Mouse (Mus musculus): ENCODE measurements around the gene Pigg. TPM values are rescaled to one million over a fixed set of nuclear protein-coding genes. Genes with fewer than 3 reads are reported as not detected.
"Not testable (repeated sequence)": the region's sequence is repeated elsewhere in the genome, so short reads cannot be mapped to it uniquely, and the experiment has no call there.

The Pigg gene
- 1 to 10 TPM; 3.2 to 4.5 TPM for total RNA-seq (2021)
- long read RNA-seq, experiment 1, full-length matches to known transcripts = 3 of 6 reads
- long read RNA-seq, experiment 1, partial matches to known transcripts = 2 of 6 reads
- long read RNA-seq, experiment 1, other reads (novel, unspliced or antisense) = 1 of 6 reads
- long read RNA-seq, experiment 2, full-length matches to known transcripts = 1 of 4 reads
- long read RNA-seq, experiment 2, partial matches to known transcripts = 0 of 4 reads
- long read RNA-seq, experiment 2, other reads (novel, unspliced or antisense) = 3 of 4 reads

DNA sequence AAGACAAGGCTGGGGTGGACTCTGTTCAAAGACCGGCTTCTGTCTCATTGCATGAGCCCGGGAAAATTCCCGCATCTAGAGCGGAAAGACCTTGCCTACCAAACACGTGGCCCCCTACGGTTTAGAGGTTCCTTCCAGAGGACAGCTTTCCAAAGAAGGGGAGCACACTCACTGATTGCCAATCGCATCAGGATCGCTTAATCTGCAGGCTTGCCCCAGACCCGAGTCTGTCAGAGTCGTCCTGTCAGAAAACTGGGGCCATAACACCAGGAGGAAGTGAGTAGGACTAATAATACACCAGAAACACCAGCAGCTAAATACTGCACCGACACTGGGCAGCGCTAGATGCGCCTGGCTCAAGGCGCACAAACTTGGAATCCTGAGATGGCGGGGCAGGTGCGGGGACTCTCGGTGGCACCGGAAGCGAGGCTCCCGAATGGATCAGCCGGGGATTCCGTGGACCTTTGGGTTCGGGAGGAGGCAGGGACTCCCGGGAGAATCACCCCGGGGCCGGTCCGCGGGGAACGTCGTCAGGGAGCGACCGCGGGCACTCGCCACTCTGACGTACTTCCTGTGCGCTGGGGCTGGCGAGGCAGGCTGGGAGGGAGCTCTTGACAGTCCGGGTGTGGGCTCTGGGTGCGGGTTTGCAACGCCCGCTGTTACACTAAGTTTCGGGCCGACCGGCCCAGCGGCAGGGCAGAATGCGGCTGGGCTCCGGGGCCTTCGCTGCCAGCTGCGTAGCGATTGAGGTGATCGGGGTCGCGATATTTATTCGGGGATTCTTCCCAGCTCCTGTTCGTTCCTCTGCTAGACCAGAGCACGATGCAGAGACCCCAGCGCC lies at the start of gene Pigg:
Pigg (plus strand) TSS at position 386 of the 841 bp plus-strand sequence.
- peak; percentile 92 for DNase-seq

DNA sequence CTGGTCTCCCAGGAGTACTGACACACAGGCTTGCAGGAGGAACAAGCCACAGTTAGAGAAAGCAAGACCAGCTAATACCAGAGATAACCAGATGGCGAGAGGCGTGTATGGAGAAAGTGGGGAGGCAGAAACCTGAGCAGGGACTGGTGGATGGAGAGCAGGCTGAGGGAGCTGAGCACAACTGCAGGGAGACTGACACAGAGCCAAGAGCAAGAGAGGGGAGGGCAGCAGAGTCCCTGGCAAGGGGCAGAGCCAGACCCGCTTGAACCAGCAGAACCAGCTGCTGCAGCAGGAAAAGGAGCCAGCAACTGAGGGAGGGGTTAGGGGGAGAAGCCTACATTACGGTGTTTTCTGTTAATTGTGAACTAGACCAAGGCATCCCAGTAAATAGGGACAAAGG lies 49.7 kb upstream of the Pigg start:
- peak; percentile 9 for DNase-seq

DNA sequence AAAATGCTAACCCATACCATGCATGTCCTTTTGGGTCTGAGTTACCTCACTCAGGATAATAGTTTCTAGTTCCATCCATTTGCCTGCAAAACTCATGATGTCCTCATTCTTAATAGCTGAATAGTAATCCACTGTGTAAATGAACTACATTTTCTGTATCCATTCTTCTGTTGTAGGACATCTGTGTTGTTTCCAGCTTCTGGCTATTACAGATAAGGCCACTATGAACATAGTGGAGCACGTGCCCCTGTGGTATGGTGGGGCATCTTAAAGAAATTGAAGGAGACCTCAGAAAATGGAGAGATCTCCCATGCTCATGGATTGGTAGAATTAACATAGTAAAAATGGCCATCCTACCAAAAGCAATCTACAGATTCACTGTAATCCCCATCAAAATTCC lies 48.6 kb upstream of the Pigg start:
- DNase-seq = not testable (repeated sequence)

DNA sequence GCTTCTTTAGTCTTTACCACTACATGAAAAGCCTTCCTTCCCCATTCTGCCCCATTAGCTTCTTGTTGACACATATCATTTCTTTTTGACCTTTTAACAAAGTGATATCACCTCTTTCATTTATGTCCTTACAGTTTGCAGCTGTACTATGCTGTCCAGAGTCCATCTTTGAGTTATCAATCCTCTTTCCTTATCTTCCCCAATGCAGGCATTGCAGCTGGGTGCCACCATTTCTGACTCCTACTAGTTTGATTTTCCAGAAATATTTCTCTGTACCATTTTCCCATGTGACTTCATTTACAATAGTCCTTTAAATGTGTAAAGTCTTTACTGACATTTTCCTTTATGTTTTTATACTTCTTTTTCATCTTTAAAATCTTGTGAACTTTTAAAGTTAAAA lies 45.4 kb upstream of the Pigg start:
- no peak for DNase-seq

DNA sequence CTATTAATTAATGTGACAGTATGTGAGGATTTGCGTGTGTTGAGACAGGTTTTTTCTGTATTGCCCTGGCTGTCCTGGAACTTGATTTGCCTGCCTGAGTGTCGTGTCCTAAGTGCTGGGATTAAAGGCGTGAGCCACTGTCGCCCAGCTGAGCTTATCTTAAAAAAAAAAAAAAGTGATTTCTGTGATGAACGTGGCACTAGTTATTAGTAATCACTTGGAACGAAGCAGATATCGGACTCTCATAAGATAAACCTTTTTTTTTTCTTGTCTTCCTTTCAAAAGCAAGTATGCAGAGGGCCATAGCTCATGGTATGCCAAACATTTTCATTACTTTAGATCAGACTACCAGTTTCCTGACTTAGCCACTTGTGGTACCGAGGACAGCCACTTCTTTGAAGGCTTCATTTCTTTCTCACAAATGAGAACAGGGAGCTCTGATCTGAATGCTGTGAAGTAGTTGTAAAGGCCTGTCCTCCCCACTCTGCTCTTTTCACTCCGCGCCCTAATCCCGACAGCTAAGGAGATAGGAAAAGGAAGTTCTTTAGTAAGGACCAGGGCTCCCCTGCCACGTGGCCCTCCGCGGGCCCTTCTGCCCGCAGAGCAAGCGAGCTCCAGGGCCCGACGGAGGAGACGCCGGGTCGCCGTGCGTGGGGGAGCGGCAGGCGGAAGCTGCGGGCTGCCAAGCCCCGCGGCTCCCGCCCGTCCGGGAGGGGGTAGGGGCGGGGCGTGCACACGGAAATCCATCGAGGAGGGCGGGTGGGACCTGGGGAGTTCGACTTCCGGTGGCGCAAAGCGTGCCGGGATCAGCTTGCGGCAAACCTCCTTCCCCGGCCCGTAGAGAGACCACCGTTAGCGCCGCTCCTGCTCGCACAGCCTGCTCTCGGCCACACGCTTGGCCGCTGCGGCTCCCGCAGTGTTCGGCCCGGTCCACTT lies 44.0 kb upstream of the Pigg start, which contains the start of gene Dr1:
Dr1 (plus strand) TSS at position 771 of the 936 bp plus-strand sequence.
- peak; percentile 85 for DNase-seq

DNA sequence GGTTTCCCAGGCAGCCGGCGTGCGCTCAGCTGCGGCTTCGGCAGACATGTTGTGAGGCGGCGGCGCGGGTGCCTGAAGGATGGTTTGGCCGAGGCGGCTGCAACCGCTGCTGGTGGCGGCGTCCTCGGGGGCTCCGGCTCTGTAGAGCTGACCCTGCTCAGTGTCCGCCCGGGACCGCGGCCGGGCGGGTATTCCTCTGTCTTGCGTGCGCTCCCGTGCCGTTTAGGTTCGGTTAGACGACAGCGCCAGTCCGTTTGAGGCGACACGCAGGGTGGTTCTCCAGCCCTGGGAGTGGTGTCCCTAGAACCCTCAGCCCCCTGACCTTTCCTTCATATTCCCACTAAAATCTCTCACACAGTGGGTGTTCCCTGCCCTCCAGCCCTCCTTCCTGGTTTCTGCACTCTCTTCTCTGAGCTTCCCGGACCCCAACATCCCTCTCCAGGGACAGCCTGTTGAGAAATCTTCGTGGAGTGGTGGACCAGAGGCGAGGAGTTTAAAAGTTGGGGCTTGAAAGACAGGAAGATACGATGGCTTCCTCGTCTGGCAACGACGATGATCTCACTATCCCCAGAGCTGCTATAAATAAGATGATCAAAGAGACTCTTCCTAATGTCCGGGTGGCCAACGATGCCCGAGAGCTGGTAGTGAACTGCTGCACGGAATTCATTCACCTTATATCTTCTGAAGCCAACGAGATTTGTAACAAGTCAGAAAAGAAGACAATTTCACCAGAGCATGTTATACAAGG lies 43.2 kb upstream of the Pigg start:
- no peak for DNase-seq

DNA sequence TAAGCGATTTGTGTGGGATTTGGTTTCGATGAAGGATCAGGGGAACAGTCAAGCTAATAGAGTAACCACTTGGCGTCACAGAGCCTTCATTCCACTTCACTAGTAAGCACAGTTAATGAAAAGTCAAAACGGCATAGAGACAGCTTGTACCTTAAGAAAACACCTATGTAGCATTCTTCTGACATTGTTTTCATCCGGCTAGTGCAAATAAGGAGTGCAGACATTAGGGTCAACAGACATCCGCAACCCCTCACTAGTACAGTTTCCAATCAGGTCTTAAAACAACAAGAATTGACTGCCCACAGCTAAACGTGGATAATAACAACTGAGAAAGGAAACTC lies 42.6 kb upstream of the Pigg start:
- DNase-seq = no peak

DNA sequence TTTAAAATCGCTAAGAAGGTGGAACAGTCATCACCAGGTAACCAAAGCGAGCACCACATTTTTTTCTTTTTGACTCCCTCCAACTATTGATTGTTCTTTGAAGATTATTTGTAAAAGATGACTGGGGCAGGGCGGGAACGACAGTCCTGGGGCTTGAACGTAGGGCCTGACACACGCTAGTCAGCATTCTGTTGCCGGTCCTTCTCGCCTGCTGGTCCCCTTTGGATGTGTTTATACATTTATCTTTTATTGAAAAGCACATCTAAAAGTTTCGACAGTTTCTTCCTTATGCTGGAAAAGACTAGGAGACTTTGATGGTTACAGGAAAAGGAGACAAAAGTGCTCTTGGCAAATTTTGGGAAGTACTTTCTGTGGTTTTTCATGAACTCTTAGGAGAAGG lies 42.0 kb upstream of the Pigg start:
- no peak for DNase-seq

DNA sequence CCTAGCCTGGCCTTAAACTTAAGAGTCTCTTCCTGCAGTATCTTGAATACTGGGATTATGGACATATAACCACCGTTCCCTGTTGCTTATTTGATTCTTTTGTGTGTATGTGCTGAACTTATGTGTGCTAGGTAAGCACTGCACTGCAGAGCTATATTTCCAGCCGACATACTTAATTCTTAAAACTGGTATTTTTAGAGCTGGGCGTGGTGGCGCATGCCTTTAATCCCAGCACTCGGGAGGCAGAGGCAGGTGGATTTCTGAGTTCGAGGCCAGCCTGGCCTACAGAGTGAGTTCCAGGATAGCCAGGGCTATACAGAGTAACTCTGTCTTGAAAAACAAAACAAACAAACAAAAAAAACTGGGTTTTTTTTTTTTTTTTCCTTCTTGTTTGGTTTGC lies 41.1 kb upstream of the Pigg start:
- DNase-seq = not testable (repeated sequence)

DNA sequence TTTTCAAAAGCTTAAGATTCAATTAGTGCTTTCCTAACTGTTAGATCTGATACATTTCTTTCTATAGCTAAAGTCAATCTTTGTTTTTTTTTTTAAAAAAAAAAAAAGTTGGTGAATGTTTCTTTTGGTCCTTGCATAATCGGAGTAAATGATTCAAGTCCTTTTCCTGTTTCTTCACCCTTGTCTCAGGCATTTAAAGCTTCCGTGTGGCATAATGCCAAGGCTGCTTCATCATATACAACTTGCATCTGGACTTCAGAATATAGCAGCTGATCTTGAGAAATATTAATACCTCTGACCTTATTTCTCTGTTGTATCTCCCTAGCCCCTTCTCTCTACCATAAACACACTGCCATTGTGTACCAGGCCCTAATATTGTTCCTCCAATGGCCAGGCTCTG lies 25.5 kb upstream of the Pigg start:
- DNase-seq = no peak

DNA sequence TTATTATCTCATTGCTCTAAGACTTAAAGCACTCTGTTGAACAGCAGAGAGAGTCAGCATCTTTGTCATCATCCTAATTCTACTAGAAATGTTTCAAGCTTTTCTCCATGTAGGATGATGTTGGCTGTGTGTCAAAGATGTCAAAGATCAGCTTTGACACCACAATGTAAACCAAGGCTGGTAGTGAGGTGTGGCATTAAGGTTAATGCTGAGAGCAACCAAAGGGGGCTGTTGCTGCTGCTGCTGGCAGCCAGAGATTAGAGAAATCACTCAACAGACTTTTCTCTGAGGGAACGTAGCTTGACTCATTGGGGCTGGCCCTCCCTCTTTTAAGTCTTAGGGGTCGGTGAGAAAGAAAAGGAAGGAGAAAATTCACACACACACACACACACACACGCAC lies 10.8 kb upstream of the Pigg start:
- DNase-seq = no peak

DNA sequence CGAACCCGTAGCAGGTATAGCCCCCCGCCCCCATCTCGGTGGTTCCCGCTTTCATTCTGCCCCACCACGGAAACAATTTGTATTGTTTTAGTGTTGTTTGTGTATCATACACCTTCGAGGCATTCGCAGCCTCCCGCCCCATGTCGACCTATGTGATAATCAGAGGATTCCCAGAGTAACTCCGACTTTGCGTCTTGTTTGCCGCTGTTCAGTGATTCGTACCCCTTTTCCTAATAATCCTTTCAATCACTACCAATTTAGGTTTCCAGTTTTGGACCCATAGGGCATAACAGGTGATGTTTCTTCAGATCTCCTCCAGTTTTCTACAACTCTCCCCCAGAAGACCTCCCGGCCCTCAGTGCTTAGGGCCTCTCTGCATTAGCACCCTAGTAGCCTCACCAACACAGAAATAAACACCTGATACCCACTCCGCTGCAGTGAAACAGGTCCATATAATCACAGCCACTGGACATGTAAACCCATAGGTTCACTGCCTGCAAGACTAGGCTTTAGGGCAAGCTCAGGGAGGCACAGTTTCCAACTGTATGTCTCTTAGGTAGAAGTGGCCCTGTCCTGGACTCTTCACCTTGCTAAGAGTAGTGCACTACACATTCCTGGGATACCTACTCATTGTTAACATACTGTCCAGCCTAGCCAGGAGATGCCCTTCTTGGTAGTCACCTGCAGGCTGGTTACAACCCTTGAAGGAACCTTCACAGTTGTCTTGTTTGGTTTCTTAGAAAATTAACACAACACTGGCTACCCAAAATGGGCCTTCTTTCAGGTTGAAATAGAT lies 854 bp downstream of the Pigg start:
- no peak for DNase-seq

DNA sequence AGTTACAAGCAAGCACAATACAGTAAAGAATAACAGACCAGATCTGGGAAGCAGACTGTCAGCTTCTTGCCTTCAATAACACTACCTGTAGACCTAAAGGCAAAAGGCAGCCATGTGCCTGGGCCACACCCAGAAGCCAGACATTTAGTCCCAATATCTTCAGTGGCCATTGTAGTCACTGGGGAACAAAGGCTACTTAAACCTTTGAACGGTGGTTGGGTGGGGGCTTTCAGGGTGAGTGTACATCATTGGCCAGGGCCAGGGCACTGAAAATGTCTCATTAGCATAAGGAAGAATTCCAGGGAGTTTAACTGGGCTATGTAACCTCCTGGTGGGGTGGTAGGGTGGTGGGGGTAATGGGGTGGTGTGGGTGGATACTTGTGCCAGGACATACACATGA lies 18.6 kb downstream of the Pigg start:
- DNase-seq = no peak

DNA sequence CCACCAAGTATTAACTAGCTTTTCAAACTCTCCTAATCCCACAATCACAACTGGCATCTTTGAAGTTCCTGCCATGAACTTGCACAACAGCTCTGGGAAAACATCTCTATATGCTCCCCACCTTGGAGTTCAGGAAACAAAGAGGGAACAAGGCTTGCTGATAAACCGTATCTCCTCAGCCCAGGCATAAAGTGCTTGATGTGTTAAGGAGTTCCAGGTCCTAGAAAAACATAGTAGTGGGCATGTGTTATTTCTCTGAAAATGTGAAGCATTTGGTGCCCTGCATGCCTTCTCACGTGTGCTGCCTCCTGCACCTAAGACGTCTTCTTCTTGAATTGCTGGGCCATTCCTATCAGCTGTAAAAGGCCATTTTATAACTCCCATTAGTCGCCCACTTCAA lies 25.0 kb downstream of the Pigg start:
- DNase-seq = no peak

DNA sequence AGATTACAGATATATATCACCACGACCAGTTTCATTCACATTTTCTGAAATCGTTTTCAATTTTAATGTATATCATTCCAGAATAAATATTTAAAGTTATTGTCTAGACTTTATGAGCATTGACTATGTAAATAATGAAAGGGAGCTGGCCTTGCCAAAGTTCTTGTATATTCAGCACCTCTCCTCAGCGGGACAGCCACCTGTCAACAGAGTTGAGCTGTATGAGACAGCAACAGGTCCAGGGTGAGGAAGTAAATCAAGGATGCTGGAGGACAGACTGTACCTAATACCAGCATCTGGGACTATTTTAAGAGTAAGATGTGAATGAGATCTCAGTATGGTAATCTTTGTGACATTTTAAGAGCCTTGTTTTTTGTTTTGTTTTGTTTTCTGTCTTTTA lies 25.6 kb downstream of the Pigg start:
- no peak for DNase-seq

DNA sequence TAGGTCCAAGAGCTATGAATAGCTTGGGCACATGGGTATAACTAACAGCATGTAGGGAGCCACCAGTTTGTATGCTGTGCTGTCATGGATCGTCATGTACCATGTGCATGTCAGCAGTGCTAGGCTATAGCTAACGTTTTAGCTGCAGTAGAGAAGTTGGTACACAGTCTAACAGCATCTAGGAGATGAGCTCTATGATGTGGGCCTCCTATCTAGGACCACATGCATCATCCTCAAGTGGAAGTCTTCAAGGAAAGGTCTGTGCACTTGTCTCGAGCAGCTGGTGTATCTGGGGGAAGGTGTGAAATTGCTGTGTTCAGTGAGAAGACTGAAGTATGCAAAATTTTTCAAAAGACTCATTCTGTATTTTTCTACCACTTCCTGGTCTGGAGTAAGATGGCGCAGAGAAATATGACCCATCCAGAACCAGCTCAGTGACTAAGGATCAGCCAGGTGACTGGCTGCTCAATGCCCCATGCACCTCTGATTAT lies 31.3 kb downstream of the Pigg start:
- DNase-seq = no peak

DNA sequence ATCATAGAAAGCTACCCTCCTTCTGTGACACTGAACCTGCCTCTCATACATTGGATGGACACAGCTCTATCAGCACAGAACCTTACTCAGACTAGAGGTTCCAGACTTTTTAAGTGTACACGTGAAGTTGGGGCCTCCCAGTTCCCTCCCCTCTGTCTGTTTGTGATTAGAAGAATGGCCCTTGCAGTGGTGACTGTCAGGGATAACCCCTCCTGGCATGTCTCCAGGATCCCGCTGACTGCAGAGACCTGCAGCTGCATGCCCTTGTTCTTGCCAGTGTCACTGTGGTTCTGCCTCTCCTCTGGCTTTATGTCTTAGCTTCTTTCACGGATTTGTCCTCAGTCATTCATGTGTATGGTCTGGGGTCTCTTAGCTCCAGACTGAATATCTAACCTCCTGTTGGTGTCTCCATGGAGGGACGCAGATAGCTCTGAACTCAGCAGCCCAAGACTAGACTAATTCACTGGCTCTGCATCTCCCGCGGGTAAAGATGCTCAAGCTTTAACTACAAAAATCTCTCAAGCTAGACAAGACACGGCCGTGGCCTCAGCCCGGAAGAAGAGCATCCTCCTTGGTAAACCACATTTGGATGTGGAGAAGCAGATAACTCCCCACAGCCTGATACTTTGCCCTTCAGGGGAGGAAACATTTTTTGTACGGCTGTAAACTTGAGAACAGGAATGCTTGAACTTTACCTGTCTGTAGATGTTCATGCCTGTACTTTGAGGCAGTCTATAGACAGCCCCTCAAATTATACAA lies 33.1 kb downstream of the Pigg start:
- DNase-seq = no peak

DNA sequence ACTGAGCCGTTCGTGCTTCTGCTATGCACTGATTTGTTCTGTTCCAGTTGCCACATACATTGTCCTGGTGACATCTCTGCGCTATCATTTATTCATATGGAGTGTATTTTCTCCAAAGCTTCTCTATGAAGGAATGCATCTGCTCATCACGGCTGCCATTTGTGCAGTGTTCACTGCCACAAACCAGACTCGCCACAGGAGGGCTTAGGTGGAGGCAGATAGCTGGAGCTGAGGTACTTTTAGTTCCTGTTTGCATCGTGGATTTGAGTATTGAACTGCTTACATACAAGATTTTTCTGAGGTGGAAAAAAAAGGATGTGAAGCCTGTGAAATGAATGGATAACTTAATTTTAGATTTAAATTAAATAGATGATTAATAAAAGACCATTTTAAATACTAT lies 35.4 kb downstream of the Pigg start:
- DNase-seq = no peak

DNA sequence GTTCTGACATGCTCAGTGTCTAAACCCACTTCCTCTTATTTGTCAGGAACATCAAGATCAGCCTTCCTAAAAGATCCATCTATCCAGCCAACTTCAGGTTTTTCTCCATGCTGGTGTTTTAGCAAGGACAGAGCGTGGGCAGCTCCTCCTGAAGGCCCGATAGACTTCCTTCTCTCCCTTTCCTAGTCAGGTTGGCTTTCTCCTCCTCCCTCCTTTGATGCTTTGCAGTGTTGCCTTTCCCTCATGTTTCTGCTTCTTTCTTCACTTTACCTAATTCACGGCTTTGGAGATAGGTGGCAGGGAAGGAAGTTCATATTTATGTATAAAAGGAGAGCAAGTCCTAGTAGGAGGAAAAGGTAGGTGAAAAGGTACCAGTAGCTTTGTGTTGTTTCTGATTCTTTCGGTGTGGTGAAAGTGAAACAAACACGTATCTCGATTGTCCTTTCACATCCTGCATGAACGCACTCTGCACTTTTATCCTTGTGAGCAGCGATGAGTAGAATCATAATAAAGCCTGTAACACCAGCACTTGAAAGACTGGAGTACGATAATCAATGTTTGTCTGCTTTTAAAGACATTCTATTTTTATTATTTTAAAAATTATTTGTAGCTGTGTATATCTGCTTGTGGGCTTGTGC lies 37.2 kb downstream of the Pigg start:
- DNase-seq = no peak

DNA sequence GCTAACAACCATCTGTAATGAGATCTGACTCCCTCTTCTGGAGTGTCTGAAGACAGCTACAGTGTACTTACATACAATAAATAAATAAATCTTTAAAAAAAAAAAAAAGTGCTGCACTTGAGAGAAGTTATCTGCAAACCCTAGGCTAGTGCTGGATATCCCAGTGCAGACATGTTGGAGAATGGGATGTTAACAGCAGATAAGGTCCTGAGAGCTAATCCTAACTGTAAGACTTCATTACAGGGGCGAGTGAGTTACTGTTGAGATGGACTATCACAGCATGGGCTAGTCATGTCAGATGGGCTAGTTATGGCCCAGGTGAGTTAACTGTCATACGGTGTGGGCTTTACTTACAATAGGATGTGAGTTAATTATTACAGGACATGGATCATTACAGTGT lies 41.6 kb downstream of the Pigg start:
- no peak for DNase-seq
